Mouse (Mus musculus) CH12.LX (cell line): ENCODE measurements around the gene Plxnb3.

Experiments used
- POLR2A ChIP-seq: IDR thresholded peaks from 2 replicates; pipeline ENCODE4 v1.6.1; 2011; ENCODE audit warnings: low read depth, mild to moderate bottlenecking, improper control_type of control experiment, low read length
- TBP ChIP-seq: conservative IDR thresholded peaks from 2 replicates; pipeline ENCODE4 v1.6.1; 2011; ENCODE audit warnings: low read depth, low read length, improper control_type of control experiment

- TF ChIP-seq POLR2A (no peak), TBP (no peak)
Measured at GRCm38 (mm10) chrX:73765311-73765710, 8.4 kb downstream of the Plxnb3 start.
